Mouse (Mus musculus) colon, adult 2 months (tissue): ENCODE measurements around the gene Mrps31. TPM values are rescaled to one million over a fixed set of nuclear protein-coding genes. Genes with fewer than 3 reads are reported as not detected.

ENCODE experiments used
- polyA plus RNA-seq: library from polyadenylated mRNA; depleted of rRNA; stranded (reverse); fragments of >200 nt; gene quantifications from 2 replicates; pipeline ENCODE4 v1.2.3, GENCODE M21; 2012; rRNA removed

Gene Mrps31
- polyA plus RNA-seq = 4.2 and 4.3 TPM in 2 replicates

GRCm38 (mm10) chr8:22411282-22411702 is at the start of gene Mrps31:
Gene Mrps31 (plus strand): TSS chr8:22411361.

GRCm38 (mm10) chr8:22398142-22398951 is 12.8 kb upstream of the Mrps31 start, which contains the start of gene Slc25a15:
Gene Slc25a15 (minus strand): TSS chr8:22398597.

Other genes starting within 250 kb of the Mrps31 start
- gene Nek3, start 244.9 kb upstream of the Mrps31 start, polyA plus RNA-seq = 2.3 and 2.5 TPM in 2 replicates
- 2.0 and 3.0 TPM in 2 replicates for gene Ckap2, start 225.5 kb upstream of the Mrps31 start, polyA plus RNA-seq
- gene Vps36, start 218.6 kb upstream of the Mrps31 start, polyA plus RNA-seq = 6.6 and 7.2 TPM in 2 replicates
- gene Thsd1, start 184.0 kb upstream of the Mrps31 start, polyA plus RNA-seq = 0.85 and 1.1 TPM in 2 replicates
- gene Tpte, start 127.9 kb upstream of the Mrps31 start, polyA plus RNA-seq = not detected in 2 replicates
- gene Slc25a15, start 12.8 kb upstream of the Mrps31 start, polyA plus RNA-seq = 5.7 and 6.0 TPM in 2 replicates